Mouse (Mus musculus): ENCODE data around the gene 1110065P20Rik. TPM values are rescaled to one million over a fixed set of nuclear protein-coding genes. Genes with fewer than 3 reads are reported as not detected.

The 1110065P20Rik gene
- polyA plus RNA-seq, 1 experiment from 2014 or later, result 40.3 TPM

DNA sequence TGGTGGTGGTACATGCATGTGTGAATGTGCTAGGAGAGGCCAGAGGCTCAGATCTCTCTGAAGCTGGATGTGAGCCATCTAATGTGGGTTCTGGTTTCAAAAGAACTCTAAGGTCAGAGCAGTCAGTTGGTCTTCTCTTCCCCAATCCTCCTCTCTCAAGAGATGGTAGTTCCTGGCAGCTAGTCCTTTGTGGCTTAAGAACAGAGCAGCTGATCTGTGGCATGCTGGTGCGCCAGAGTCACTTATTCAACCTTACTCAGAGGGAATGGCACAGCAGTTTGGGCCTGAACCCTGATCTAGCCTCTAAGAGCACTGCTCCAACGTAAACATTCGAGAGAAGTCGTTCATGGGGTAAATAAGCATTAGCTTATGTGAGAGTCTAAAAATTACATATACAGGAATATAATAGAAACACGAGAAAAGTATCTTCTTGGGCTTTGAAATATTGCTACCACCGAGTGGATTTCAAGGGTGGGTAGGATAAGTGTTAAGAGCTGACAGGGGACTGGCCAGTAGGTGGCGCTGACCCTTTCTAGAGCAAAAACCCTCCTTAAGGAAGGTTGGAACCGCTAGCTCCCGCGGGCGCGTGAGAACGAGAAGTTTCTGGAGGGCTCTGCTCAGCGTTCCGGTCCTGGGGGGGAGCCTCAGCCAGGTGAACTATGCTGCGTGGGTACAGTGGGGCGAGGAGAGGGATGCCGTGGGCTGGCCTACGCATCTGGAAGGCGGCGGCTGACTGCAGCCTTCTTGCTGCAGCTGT is 49.3 kb downstream of the 1110065P20Rik start, which contains the start of gene Mtf1:
Gene Mtf1, plus strand, starts transcription at position 553 of the 757 bp plus-strand sequence.
- peak within 1 kb of the TSS; percentile 98 for H3K27ac ChIP-seq (replicated peaks)
- DNase-seq (ENCODE audit: low spot score), result peak; percentile 90
- peaks cover 15% of the 10 kb centered on the region for H3K4me1 ChIP-seq
- H3K9me3 ChIP-seq, result no peaks in the 10 kb centered on the region
- no peaks in the 10 kb centered on the region for H3K27me3 ChIP-seq (replicated peaks; ENCODE audit: low read depth, poor library complexity, severe bottlenecking)
- WGBS, result 3% methylated on average over 21 of the region's 21 CpGs
- peak within 1 kb of the TSS; percentile 94 for H3K4me3 ChIP-seq
- H3K36me3 ChIP-seq (replicated peaks), result peaks cover 46% of the 10 kb centered on the region

Other genes starting within 250 kb of the 1110065P20Rik start
- 0.24 TPM in 1 of 2 replicates, not detected in the other for gene 3100002H09Rik, start 240.4 kb downstream of the 1110065P20Rik start, polyA plus RNA-seq (2016; fragmentation: Nextera tagmentation; extraction: Ambion mirVana)
- 1.7 and 2.5 TPM in 2 replicates for gene Pou3f1, start 194.4 kb downstream of the 1110065P20Rik start, polyA plus RNA-seq (2016; fragmentation: Nextera tagmentation; extraction: Ambion mirVana)
- 70.8 and 78.6 TPM in 2 replicates for gene Utp11, start 157.6 kb downstream of the 1110065P20Rik start, polyA plus RNA-seq (2016; fragmentation: Nextera tagmentation; extraction: Ambion mirVana)
- gene Fhl3, start 150.5 kb downstream of the 1110065P20Rik start, polyA plus RNA-seq (2016; fragmentation: Nextera tagmentation; extraction: Ambion mirVana), result 10.8 and 15.5 TPM in 2 replicates
- gene Sf3a3, start 136.4 kb downstream of the 1110065P20Rik start, polyA plus RNA-seq (2016; fragmentation: Nextera tagmentation; extraction: Ambion mirVana), result 265 and 267 TPM in 2 replicates
- gene Inpp5b, start 109.3 kb downstream of the 1110065P20Rik start, polyA plus RNA-seq (2016; fragmentation: Nextera tagmentation; extraction: Ambion mirVana), result 25.0 and 25.2 TPM in 2 replicates
- 15.9 and 17.9 TPM in 2 replicates for gene Mtf1, start 49.1 kb downstream of the 1110065P20Rik start, polyA plus RNA-seq (2016; fragmentation: Nextera tagmentation; extraction: Ambion mirVana)
- 40.4 and 41.1 TPM in 2 replicates for gene Yrdc, start 517 bp downstream of the 1110065P20Rik start, polyA plus RNA-seq (2016; fragmentation: Nextera tagmentation; extraction: Ambion mirVana)
- 1.0 and 1.2 TPM in 2 replicates for gene Maneal, start 11.0 kb upstream of the 1110065P20Rik start, polyA plus RNA-seq (2016; fragmentation: Nextera tagmentation; extraction: Ambion mirVana)
- gene Epha10, start 29.7 kb upstream of the 1110065P20Rik start, polyA plus RNA-seq (2016; fragmentation: Nextera tagmentation; extraction: Ambion mirVana), result 1.1 and 1.6 TPM in 2 replicates
- gene 9930104L06Rik, start 85.9 kb upstream of the 1110065P20Rik start, polyA plus RNA-seq (2016; fragmentation: Nextera tagmentation; extraction: Ambion mirVana), result 17.6 and 18.0 TPM in 2 replicates
- gene Cdca8, start 88.1 kb upstream of the 1110065P20Rik start, polyA plus RNA-seq (2016; fragmentation: Nextera tagmentation; extraction: Ambion mirVana), result 230 and 239 TPM in 2 replicates
- gene Rspo1, start 135.2 kb upstream of the 1110065P20Rik start, polyA plus RNA-seq (2016; fragmentation: Nextera tagmentation; extraction: Ambion mirVana), result 8.2 TPM in 2 replicates
- gene Gnl2, start 165.4 kb upstream of the 1110065P20Rik start, polyA plus RNA-seq (2016; fragmentation: Nextera tagmentation; extraction: Ambion mirVana), result 93.7 and 101 TPM in 2 replicates
- gene Dnali1, start 214.5 kb upstream of the 1110065P20Rik start, polyA plus RNA-seq (2016; fragmentation: Nextera tagmentation; extraction: Ambion mirVana), result 0.20 and 0.22 TPM in 2 replicates
- gene Snip1, start 215.5 kb upstream of the 1110065P20Rik start, polyA plus RNA-seq (2016; fragmentation: Nextera tagmentation; extraction: Ambion mirVana), result 34.9 and 35.1 TPM in 2 replicates
- 80.7 and 84.3 TPM in 2 replicates for gene Meaf6, start 233.9 kb upstream of the 1110065P20Rik start, polyA plus RNA-seq (2016; fragmentation: Nextera tagmentation; extraction: Ambion mirVana)